Mouse (Mus musculus) layer of hippocampus, adult 9-11 months (tissue): Measurements from ENCODE around the gene Camsap3.
"Not testable (repeated sequence)": the region's sequence is repeated elsewhere in the genome, so short reads cannot be mapped to it uniquely, and the experiment has no call there.

Experiments
- DNase-seq: peaks from one replicate; pipeline ENCODE4 v3.0.0; 2022

Gene Camsap3

DNA sequence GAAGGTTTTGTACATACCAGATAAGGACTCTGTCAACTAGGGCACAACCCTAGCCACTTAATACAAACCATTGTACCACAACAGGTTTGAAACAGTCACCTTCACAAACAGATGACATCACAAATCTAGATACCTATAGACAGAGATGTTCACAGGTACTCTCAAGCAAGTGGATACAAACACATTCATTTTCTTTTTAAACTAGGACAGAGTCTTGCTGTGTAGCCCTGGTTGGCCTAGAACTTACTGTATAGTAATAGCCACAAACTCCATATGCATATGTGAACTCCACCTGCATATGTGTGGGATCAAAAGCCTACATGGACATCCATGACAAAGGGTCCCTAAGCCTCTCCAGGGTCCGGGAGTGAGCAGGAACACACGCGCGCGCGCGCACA lies at the start of gene Camsap3:
Gene Camsap3 (plus strand): TSS at position 301 of the 398 bp plus-strand sequence.
- DNase-seq: no peak

DNA sequence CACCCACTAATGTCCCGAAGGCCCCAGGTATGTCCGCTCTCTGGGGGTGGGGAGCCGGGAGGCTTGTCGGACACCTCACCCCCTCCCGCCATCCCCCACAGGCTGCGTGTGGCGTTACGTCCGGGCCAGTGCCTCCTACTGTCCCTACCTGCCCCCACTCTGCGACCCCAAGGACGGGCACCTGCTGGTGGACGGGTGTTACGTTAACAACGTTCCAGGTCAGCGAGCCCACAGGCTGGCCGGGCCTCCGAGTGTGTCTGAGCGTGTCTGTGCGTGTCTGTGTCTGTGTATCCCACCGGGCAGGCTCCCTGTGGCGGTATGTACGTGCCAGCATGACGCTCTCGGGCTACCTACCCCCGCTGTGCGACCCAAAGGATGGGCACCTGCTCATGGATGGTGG lies 49.4 kb upstream of the Camsap3 start:
- no peak for DNase-seq

DNA sequence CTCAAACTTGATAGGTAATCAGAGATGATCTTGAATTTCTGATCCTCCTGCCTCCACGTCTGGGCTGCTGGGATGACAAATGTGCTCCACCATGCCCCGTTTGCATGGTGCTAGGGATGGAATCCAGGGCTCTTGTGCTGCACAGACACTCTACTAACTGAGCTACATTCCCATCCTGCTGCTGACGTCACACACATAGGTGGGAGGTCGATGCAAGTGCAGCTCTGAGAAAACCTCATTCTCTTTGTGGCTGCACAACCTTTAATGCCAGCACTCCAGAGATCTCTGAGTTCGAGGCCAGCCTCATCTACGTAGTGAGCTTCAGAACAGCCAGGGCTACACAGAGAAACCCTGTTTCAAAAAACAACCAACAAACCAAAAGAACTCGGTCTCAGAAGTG lies 47.9 kb upstream of the Camsap3 start:
- DNase-seq: no peak

DNA sequence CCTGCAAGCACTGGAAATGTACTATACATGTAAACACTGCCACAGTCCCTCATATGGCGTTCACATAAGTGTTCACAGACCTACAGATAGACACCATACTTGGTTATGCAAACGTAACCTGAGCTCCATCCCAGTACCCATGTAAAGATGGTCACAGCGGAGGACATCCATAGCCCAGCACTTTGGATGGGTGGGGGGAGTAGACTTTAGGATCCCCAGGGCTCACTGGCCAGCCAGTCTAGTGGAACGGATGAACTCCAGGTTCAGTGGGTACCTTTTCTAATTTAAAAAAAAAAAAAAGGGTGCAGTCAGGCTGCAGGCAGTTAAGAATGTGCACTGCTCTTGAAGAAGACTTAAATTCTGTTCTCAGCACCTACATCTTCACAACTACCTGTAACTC lies 47.0 kb upstream of the Camsap3 start:
- no peak for DNase-seq

DNA sequence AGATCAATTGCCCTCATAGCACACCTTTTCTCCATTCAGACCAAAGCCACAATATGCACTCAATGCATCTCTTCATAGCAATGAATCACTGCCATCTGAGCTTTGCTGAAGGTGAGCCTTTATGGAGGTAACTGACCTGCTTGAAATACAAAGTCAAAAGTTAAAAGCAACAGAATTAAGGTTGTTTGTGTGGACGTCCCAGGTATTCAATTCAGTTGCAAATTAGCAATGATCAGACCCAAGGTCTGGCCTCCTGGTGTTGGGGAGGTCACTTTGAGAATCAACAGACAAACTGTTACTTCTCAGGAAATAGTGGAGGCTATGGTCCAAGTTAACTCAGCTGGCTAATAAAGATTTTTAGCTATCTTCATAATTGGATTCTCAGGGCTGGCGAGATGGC lies 40.6 kb upstream of the Camsap3 start:
- no peak for DNase-seq

GRCm38 (mm10) chr8:3552240-3552639 lies 34.9 kb upstream of the Camsap3 start:
- no peak for DNase-seq

DNA sequence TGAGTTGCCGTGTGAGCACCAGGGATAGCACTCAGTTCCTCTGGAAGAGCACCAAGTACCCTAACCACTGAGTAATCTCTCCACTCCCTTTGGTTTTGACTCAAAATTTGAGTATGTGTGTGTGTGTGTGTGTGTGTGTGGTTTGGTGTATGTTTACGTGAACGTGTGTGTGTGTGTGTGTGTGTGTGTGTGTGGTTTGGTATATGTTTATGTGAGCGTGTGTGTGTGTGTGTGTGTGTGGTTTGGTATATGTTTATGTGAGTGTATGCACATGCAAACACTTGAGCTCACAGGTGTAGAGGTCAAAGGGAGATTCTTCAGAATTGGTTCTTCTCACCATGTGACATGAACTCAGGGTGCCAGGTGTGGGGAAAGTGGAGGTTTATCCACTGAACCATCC lies 31.0 kb upstream of the Camsap3 start:
- no peak for DNase-seq

DNA sequence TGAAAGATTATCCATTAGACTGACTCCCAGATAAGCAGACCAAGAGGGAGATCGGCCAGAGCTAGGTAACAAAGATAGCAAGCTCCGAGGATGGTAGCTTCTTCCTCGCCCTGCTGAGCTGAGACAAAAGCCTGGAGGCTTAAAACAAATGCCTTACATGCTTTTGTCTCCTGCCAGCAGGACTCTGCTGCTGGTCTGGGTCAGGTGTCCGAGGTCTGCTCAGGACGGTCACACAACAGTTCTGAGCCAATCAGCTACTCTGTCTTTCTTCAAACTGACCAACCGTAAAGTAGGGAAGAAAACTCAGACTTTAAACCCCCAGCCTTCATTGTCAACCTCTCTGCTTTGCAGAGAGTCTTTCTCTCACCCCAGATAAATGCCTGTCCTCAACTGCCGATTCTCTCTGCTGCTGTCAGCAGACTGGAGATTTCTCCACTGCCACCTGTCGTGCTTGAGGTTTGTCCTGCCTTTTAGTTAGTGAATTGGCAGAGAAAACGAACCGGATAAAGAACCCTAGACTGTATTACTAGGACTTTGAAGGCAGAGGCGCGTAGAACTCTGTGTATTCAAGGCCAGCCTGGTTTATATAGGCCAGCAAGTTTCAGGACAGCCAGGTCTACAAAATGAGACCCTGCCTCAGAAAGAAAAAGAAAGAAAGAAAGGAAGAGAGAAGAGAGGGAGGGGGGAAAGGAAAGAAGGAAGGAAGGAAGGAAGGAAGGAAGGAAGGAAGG lies 19.3 kb upstream of the Camsap3 start, which contains the start of gene C330021F23Rik:
Gene C330021F23Rik (plus strand): TSS at position 350 of the 731 bp plus-strand sequence.
- no peak for DNase-seq

DNA sequence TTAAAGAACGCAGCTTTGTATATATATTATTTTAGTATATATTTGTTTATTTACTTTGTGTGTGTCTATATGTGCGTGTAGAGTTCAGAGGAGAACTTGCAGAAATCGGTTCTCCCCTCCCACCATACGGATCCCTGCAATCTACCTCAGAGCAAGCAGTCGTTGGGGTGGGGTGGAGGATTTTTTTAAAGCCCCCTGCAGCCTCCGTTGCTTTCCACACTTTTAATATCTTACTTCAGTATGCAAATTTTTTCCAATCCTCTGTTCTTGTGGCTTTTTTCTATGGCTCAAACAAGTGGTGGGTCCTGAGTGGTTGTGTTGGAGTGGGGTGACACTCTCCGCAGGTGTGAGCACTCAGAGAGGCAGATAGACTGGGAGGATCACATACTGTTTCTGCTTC lies 18.7 kb upstream of the Camsap3 start:
- no peak for DNase-seq

DNA sequence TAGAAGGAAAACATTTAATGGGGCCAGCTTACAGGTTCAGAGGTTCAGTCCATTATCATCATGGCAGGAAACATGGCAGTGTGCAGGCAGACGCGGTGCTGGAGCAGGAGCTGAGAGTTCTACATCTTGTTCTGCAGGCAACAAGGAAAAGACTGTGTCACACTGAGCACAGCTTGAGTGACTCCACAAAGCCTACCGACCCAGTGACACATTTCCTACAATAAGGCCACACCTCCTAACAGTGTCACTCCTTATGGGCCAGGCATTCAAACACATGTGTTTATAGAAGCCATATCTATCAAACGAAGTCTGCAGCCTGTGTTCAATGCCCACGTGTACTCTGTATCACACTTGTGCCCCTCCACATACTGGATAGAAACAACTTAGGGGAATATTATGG lies 17.3 kb upstream of the Camsap3 start:
- no peak for DNase-seq

GRCm38 (mm10) chr8:3574546-3574945 lies 12.5 kb upstream of the Camsap3 start:
- no peak for DNase-seq

DNA sequence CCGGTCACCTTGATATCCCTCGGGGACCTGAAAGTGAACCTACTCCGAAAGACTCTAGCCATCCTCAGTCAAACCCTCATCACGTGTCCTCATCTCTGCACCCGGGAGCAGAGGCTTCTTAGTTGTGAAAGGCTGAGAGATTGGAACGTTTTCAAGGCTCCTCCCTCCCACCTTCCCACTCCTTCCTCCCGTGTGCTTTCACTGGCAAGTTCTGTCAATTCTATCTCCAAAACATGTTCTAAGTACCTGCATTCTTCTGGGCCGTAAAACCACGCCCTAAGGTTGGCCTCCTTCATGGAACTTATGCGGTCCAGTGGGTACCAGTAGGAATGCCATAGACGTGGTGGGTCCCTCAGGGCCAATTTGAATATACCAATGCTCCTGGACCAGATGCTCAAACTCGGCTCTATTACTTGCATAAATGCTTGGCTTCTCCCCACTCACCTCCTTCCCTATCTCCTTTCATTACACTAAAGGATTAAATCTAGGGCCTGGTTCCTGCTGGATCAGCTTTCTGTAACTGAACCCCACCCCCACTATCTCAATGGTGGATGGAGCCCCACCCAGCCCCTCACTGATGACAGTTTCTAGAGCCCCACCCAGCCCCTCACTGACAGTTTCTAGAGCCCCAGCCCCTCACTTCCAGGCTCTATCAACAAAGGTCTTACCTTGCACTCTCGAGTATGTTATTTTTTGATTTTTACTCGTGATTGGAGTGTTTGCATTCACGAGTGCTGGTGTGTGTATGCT lies 10.7 kb upstream of the Camsap3 start:
- DNase-seq: no peak

GRCm38 (mm10) chr8:3579390-3580364 lies 7.4 kb upstream of the Camsap3 start:
- DNase-seq: no peak

- DNase-seq: not testable (repeated sequence)
Observed at GRCm38 (mm10) chr8:3581961-3582360, 5.1 kb upstream of the Camsap3 start.

DNA sequence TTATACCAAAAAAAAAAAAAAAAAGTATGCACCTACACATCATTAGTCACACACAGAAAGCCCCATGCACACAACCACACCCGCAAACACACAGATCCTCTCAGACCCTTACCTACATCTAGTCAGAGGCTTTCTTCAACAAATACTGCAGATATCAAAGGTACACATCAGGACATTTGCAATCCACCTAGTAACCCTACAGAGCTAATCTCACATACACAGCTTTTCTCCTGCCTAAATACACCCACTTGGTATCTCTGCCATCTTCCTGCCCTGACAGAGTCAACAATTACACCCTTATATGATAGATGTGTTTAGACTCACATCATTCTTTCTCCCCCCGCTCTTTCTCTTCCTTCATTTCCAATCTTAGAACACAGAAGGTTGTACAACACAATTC lies 641 bp upstream of the Camsap3 start:
- DNase-seq: no peak

DNA sequence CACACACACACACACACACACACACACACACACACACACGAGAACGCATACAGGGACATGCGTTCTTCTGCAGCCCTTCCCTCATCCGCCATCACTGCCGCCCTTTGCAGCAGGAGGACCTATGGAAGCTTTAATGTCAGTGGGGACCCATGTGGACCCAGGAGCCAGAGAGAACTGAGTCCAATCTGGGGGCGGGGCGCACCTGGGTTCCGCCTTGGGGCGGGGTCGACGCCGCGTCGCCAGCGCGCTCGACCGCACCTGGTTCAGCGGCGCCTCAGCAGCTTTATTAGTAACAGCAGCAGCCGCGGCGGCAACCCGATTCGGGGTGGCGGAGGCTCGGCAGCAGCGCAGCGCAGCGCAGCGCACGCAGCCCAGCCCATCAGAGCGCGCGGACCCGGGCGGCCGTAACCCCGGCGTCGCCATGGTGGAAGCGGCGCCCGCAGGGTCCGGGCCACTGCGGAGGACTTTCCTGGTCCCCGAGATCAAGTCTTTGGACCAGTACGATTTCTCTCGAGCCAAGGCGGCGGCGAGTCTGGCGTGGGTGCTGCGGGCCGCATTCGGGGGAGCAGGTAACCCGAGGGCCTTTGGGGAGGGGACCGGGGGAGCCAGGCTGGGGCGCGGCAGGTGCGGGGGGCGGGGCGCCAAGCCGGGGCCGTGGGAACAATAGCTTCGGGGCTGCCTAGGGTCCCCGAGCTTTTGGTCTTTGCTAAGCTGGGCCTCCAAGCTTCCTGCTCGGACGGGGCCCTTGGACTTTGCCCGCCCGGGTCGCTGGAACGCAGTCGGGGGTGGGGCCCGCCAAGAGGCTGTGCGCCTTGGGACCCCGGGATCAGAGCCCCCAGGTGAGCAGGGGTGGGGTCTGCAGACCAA lies 531 bp downstream of the Camsap3 start:
- DNase-seq: peak; percentile 61

DNA sequence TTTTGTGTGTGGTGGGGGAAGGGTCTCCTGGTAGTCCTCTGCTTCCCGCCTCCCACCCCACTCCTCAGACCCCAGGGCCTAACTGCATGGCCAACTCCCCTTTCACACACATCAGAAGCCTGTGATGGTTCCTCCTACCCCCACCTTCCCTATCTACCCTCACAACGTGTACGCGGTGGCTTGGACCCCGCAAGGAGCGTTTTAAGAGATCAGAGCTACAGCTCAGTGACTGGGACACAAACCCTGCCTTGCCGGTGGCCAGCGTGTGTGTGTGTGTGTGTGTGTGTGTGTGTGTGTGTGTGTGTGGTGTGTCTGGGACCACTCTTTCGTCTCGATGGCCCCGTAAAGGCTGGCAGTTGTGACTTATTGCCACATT lies 1.2 kb downstream of the Camsap3 start:
- no peak for DNase-seq

DNA sequence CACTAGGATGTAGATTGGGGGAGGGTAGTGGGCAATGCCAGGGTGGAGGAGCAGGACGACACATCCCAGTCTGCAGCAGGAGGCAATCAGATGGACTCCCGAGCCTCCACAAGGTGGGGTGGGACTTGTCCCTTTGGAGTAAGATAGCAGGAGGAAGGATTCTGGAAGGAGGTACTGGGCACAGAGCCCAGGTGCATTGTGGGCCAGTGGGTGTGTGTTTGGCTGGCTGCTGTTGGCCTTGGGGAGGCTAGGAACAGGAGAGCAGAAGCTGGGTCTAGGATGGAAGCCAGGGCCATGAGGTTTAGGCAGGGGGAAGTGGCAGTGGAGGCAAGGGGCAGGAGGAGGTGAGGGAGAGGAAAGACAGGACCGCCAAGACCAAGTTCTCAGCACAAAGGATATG lies 6.4 kb downstream of the Camsap3 start:
- no peak for DNase-seq

DNA sequence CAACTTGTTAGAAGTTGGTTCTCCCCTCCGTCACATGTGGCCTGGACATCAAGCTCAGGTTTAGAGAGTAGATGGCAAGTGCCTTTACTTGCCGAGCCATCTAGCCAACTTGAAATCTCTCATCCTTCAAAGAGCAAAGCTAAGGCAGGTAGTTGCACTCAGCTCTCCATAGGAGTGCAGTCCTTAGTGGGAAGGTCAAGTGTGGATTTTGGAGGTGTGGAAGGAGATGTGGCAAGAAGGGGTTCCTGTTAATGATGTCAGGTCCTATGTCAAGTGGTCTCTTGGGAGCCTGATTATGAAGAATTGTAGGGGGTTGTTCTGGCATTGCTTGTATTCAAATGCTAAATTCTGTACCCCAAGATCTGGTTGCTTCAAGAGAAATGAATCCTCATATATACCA lies 7.4 kb downstream of the Camsap3 start:
- DNase-seq: no peak

DNA sequence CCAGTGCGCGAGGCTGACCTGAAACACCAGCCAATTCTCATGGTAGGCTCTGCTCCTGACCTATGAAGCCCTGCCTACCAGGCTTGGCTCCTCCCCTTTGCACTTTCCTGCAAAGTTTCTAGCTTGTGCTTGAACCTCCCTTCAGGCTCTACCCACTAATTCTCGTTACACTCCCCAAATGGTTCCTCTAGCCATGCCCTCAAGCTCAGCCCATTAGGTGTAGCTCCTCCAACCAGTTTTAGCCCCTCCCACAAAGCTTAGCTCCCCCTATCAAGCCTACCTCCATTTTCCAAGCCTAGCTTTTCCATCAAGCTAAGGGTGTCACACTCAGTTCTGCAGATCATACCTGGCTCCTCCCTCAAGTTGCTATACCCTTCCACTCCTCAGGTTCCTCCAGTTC lies 11.0 kb downstream of the Camsap3 start:
- no peak for DNase-seq

- no peak for DNase-seq
Observed at GRCm38 (mm10) chr8:3599219-3599618, 12.1 kb downstream of the Camsap3 start.

- DNase-seq: no peak
Observed at GRCm38 (mm10) chr8:3600401-3600800, 13.3 kb downstream of the Camsap3 start.
